Mouse (Mus musculus): ENCODE results near the gene Pcdh9. TPM values are rescaled to one million over a fixed set of nuclear protein-coding genes. Genes with fewer than 3 reads are reported as not detected.

The Pcdh9 gene
- polyA plus RNA-seq, 1 experiment: 0.10 TPM

DNA sequence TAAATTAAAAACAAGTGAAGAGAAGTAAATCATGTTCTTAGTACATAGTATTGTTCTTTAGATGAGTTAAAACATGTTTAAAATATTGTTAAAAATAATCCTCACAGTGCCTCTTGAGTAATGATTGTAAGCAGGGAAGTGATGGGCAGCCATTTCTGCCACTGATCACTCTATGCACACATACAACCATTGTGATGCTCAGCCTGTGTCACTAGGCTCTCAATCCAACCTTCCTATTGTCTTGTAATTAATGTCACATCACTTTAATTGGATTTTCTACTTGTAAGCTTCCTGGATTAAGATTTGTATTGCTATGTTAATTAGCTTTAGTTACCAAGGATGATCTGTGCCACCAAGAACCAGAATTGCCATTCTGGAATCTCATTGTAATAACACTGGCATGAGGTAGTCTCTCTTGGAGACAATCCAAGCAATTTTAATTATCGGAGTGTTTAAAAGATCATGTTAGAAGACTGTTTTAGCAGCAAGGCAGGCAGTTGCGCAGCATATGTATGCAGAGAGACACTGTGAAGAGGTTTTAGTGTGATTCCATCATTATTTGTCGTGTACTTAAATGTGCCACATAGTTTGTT is 305.0 kb downstream of the Pcdh9 start:
- Histone ChIP-seq H3K4me1 (ENCODE audit: control insufficient read depth, insufficient read depth, insufficient read length, low read length) (no peaks in the 10 kb centered on the region), H3K36me3 (ENCODE audit: control insufficient read depth, insufficient read depth, low read length) (no peaks in the 10 kb centered on the region), H3K27ac (ENCODE audit: insufficient read depth, low read depth, low read length) (no peak overlapping the region), H3K4me3 (ENCODE audit: low read depth, low read length) (no peak overlapping the region), H3K27me3 (ENCODE audit: control insufficient read depth, insufficient read depth, low read length) (no peaks in the 10 kb centered on the region)
- 68% methylated on average over 3 of the region's 3 CpGs for WGBS
- TF ChIP-seq CTCF (IDR thresholded peaks at IDR 0.05; ENCODE audit: extremely low read depth, insufficient read length, insufficient replicate concordance, low read depth, low read length) (no peak), POLR2A (IDR thresholded peaks at IDR 0.05; ENCODE audit: low read depth, low read length) (no peak)

GRCm38 (mm10) chr14:93564361-93564760 is 326.1 kb downstream of the Pcdh9 start:
- WGBS: 63% methylated on average over 2 of the region's 2 CpGs
- H3K4me1 ChIP-seq (ENCODE audit: control insufficient read depth, insufficient read depth, insufficient read length, low read length): no peaks in the 10 kb centered on the region
- H3K4me3 ChIP-seq (ENCODE audit: low read depth, low read length): no peak overlapping the region
- H3K36me3 ChIP-seq (ENCODE audit: control insufficient read depth, insufficient read depth, low read length): no peaks in the 10 kb centered on the region
- no peak overlapping the region for H3K27ac ChIP-seq (ENCODE audit: insufficient read depth, low read depth, low read length)
- H3K27me3 ChIP-seq (ENCODE audit: control insufficient read depth, insufficient read depth, low read length): no peaks in the 10 kb centered on the region
- TF ChIP-seq CTCF (IDR thresholded peaks at IDR 0.05; ENCODE audit: extremely low read depth, insufficient read length, insufficient replicate concordance, low read depth, low read length) (no peak), POLR2A (IDR thresholded peaks at IDR 0.05; ENCODE audit: low read depth, low read length) (no peak)

- H3K27ac ChIP-seq (ENCODE audit: insufficient read depth, low read depth, low read length): no peak overlapping the region
- no peak for TF ChIP-seq POLR2A (IDR thresholded peaks at IDR 0.05; ENCODE audit: low read depth, low read length)
- no peak for TF ChIP-seq CTCF (IDR thresholded peaks at IDR 0.05; ENCODE audit: extremely low read depth, insufficient read length, insufficient replicate concordance, low read depth, low read length)
- WGBS: 70% methylated on average over 1 of the region's 1 CpGs
- H3K27me3 ChIP-seq (ENCODE audit: control insufficient read depth, insufficient read depth, low read length): no peaks in the 10 kb centered on the region
- H3K4me3 ChIP-seq (ENCODE audit: low read depth, low read length): no peak overlapping the region
- H3K4me1 ChIP-seq (ENCODE audit: control insufficient read depth, insufficient read depth, insufficient read length, low read length): no peaks in the 10 kb centered on the region
- no peaks in the 10 kb centered on the region for H3K36me3 ChIP-seq (ENCODE audit: control insufficient read depth, insufficient read depth, low read length)
Observed at GRCm38 (mm10) chr14:93561577-93561976, 328.9 kb downstream of the Pcdh9 start.

DNA sequence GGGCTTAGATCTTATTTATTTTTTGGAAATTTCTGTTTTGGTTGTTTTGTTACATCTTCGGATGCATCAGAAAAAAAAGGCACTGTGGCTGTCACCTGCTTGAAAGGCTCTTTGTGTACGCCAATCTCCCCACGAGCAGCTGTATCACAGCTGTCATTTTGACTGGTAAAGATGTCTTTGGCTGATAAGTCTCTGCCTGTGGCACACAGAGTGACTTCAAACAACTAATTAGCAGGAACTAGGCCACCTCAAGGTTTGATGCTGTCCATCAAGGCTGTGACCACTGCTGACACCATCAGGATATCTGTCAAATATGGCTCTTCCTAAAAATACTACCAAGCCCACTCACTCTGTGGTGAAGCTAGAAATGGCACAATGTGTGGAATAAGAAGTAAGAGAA is 336.7 kb downstream of the Pcdh9 start:
- Histone ChIP-seq H3K4me3 (ENCODE audit: low read depth, low read length) (no peak overlapping the region), H3K36me3 (ENCODE audit: control insufficient read depth, insufficient read depth, low read length) (no peaks in the 10 kb centered on the region), H3K27ac (ENCODE audit: insufficient read depth, low read depth, low read length) (no peak overlapping the region), H3K27me3 (ENCODE audit: control insufficient read depth, insufficient read depth, low read length) (no peaks in the 10 kb centered on the region), H3K4me1 (ENCODE audit: control insufficient read depth, insufficient read depth, insufficient read length, low read length) (no peaks in the 10 kb centered on the region)
- 67% methylated on average over 3 of the region's 3 CpGs for WGBS
- TF ChIP-seq POLR2A (IDR thresholded peaks at IDR 0.05; ENCODE audit: low read depth, low read length) (no peak), CTCF (IDR thresholded peaks at IDR 0.05; ENCODE audit: extremely low read depth, insufficient read length, insufficient replicate concordance, low read depth, low read length) (no peak)

GRCm38 (mm10) chr14:93545575-93545974 is 344.9 kb downstream of the Pcdh9 start:
- H3K36me3 ChIP-seq (ENCODE audit: control insufficient read depth, insufficient read depth, low read length): no peaks in the 10 kb centered on the region
- 29% methylated on average over 6 of the region's 6 CpGs for WGBS
- H3K4me3 ChIP-seq (ENCODE audit: low read depth, low read length): no peak overlapping the region
- no peaks in the 10 kb centered on the region for H3K27me3 ChIP-seq (ENCODE audit: control insufficient read depth, insufficient read depth, low read length)
- no peak for TF ChIP-seq POLR2A (IDR thresholded peaks at IDR 0.05; ENCODE audit: low read depth, low read length)
- TF ChIP-seq CTCF (IDR thresholded peaks at IDR 0.05; ENCODE audit: extremely low read depth, insufficient read length, insufficient replicate concordance, low read depth, low read length): no peak
- no peaks in the 10 kb centered on the region for H3K4me1 ChIP-seq (ENCODE audit: control insufficient read depth, insufficient read depth, insufficient read length, low read length)
- H3K27ac ChIP-seq (ENCODE audit: insufficient read depth, low read depth, low read length): no peak overlapping the region

DNA sequence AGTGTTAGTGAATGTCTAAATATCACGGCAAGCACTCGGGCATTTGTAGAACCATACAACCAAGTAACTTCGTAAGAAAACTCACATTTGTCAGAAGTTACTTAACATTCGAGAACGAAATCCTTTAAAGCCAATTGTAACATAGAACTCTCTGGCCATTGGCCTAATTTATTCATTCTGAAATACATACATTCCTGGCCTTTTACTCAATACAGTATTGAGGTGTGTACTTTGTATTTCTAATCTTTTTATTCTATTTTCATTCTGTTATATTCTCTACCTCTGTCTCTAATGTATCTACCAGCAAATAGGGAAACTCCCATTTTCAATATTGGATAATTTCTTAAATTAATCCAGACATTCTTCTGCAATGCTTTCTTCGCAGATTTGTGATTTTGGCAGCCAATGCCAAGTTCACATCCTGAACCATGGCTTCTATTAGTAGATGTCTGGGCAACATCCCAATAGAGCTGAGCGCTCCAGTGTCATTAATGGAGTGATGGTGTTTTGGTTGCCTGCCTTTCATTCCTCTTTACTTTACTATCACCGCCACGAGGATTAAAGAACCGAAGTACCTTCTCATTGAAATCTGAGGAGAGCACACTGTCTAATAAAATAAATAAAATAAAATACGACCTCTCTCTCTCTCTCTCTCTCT is 346.4 kb downstream of the Pcdh9 start:
- H3K27me3 ChIP-seq (ENCODE audit: control insufficient read depth, insufficient read depth, low read length): no peaks in the 10 kb centered on the region
- no peak overlapping the region for H3K4me3 ChIP-seq (ENCODE audit: low read depth, low read length)
- 84% methylated on average over 11 of the region's 11 CpGs for WGBS
- H3K36me3 ChIP-seq (ENCODE audit: control insufficient read depth, insufficient read depth, low read length): no peaks in the 10 kb centered on the region
- no peaks in the 10 kb centered on the region for H3K4me1 ChIP-seq (ENCODE audit: control insufficient read depth, insufficient read depth, insufficient read length, low read length)
- TF ChIP-seq POLR2A (IDR thresholded peaks at IDR 0.05; ENCODE audit: low read depth, low read length): no peak
- no peak for TF ChIP-seq CTCF (IDR thresholded peaks at IDR 0.05; ENCODE audit: extremely low read depth, insufficient read length, insufficient replicate concordance, low read depth, low read length)
- H3K27ac ChIP-seq (ENCODE audit: insufficient read depth, low read depth, low read length): no peak overlapping the region

DNA sequence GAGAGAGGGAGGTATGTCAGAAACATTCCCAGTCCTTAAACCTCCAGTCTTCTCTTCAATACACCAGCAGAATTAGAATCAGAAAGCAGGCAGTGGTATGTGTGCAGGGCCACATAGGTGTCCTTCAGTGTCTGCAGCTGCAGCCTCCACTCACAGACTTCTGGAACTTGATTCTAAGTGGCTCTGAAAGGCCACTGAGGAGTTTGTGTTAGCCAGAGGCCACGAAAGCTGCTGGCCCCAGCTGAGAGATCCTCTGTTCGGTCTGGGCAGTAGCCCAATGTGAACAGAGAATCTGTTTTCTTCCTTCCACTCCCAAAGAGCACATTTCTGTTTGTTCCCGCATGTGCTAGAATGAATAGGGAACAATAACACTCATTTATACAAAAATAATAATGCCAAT is 346.9 kb downstream of the Pcdh9 start:
- no peak for TF ChIP-seq CTCF (IDR thresholded peaks at IDR 0.05; ENCODE audit: extremely low read depth, insufficient read length, insufficient replicate concordance, low read depth, low read length)
- no peak for TF ChIP-seq POLR2A (IDR thresholded peaks at IDR 0.05; ENCODE audit: low read depth, low read length)
- WGBS: 65% methylated on average over 3 of the region's 3 CpGs
- H3K36me3 ChIP-seq (ENCODE audit: control insufficient read depth, insufficient read depth, low read length): no peaks in the 10 kb centered on the region
- no peaks in the 10 kb centered on the region for H3K4me1 ChIP-seq (ENCODE audit: control insufficient read depth, insufficient read depth, insufficient read length, low read length)
- H3K4me3 ChIP-seq (ENCODE audit: low read depth, low read length): no peak overlapping the region
- H3K27me3 ChIP-seq (ENCODE audit: control insufficient read depth, insufficient read depth, low read length): no peaks in the 10 kb centered on the region
- no peak overlapping the region for H3K27ac ChIP-seq (ENCODE audit: insufficient read depth, low read depth, low read length)

Data from small intestine, adult 2 months (tissue).